Mouse (Mus musculus): ENCODE results near the gene Sf3b4.
A peak's percentile ranks its signal among the peaks of the same experiment; 100 is the strongest.
"Not testable (repeated sequence)": the region's sequence is repeated elsewhere in the genome, so short reads cannot be mapped to it uniquely, and the experiment has no call there.

Sf3b4 gene

GRCm38 (mm10) chr3:96174042-96174441 lies 1.9 kb downstream of the Sf3b4 start:
- not testable (repeated sequence) for DNase-seq (ENCODE audit: low spot score in 2 of 2)

- no peak for DNase-seq (ENCODE audit: low spot score in 2 of 2)
Measured at GRCm38 (mm10) chr3:96175251-96175650, 3.1 kb downstream of the Sf3b4 start.

GRCm38 (mm10) chr3:96178427-96178826 lies 6.3 kb downstream of the Sf3b4 start:
- no peak for DNase-seq (ENCODE audit: low spot score in 2 of 2)

DNA sequence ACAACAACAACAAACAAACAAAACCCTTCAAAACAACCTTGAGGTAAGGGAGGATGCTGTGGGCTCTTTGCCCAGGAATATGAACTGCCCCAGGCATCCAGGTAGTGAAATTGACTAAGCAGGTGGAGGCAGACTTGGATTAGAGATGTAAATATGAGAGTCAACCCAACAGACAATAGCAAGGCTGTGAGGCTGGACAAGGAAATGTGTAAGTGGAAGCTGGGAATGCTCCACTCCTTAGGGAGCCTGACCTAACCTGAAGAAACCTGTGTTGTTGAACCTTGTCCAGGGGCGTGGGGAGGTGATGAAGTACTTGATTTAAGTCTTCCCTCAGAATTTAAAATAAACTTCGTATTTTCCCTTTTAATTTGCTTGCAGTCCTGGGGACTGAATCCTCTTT lies 6.8 kb downstream of the Sf3b4 start:
- no peak for DNase-seq (ENCODE audit: low spot score in 2 of 2)

DNA sequence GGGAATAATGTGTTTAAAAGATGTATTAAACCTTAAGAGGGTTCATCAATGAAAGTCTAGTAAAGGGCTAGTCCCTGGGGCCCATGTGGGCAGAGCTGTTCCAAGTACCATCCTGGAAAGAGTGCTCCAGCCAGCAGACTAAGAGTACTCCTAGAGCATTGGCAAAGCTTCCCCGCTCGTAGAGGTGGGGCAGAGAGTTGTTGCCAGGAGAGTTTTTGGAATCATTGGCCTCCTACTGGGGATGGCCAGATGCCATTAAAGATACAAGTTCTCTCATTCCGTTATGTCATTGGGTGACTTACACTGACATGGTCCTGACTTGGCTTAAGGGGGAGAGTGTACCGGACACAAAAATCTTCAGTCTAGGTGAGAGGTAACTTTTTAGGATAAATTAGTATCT lies 7.4 kb downstream of the Sf3b4 start:
- no peak for DNase-seq (ENCODE audit: low spot score in 2 of 2)

DNA sequence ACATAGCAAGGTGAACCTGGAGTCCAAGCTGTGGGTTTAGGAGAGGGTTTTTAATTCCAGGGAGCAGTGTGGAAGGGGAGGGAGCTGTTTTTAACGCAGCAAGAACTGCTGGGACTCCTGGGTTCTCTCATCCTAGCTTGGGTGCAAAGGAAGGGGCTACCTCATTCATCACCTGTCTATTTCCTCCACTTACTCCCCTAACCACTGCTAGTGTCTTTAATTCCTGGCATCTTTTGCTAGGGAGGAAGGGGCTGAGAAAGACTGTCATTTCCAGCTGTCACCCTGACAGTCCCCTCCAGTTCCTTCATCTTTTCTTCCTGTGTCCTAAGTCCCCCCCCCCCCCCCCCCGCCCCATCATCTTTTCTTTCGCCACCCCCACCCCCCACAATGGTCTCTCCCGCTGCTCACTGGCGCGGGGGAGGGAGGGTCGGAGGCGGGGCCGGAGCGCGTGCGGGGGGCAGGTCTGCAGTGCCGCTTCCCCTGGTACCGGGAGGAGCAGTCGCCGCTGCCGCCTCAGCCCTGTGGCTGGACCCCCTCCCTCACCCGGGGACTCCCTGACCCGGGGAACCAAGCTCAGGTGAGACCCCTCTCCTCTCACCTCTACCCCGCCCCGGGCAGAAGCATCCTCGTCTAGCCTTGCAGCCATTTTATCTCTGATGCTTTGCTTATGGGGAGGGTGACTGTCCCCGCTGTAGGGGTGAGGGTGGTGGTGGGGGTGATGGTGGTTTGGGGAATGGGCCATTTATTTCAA lies 8.8 kb downstream of the Sf3b4 start, which contains the start of gene Sv2a:
Gene Sv2a, plus strand, starts transcription at position 425 of the 751 bp plus-strand sequence.
- peak; percentile 69 to 75 for DNase-seq (ENCODE audit: low spot score in 2 of 2)

GRCm38 (mm10) chr3:96181510-96182381 lies 9.6 kb downstream of the Sf3b4 start:
- peak in 1 of 2 experiments; percentile 63 for DNase-seq (ENCODE audit: low spot score in 2 of 2)

- DNase-seq (ENCODE audit: low spot score in 2 of 2), result no peak
Measured at GRCm38 (mm10) chr3:96182382-96182776, 10.2 kb downstream of the Sf3b4 start.

- no peak for DNase-seq (ENCODE audit: low spot score in 2 of 2)
Measured at GRCm38 (mm10) chr3:96192977-96193376, 20.8 kb downstream of the Sf3b4 start.

GRCm38 (mm10) chr3:96194966-96195365 lies 22.8 kb downstream of the Sf3b4 start:
- DNase-seq (ENCODE audit: low spot score in 2 of 2), result no peak

- no peak for DNase-seq (ENCODE audit: low spot score in 2 of 2)
Measured at GRCm38 (mm10) chr3:96195616-96196313, 23.6 kb downstream of the Sf3b4 start.

GRCm38 (mm10) chr3:96196437-96197128 lies 24.5 kb downstream of the Sf3b4 start:
- DNase-seq (ENCODE audit: low spot score in 2 of 2), result no peak

- DNase-seq (ENCODE audit: low spot score in 2 of 2), result peak; percentile 85 to 89
Measured at GRCm38 (mm10) chr3:96197129-96197749, 25.1 kb downstream of the Sf3b4 start.

- DNase-seq (ENCODE audit: low spot score in 2 of 2), result no peak
Measured at GRCm38 (mm10) chr3:96198181-96198580, 26.0 kb downstream of the Sf3b4 start.

GRCm38 (mm10) chr3:96198601-96199251 lies 26.6 kb downstream of the Sf3b4 start:
- DNase-seq (ENCODE audit: low spot score in 2 of 2), result not testable (repeated sequence)

DNA sequence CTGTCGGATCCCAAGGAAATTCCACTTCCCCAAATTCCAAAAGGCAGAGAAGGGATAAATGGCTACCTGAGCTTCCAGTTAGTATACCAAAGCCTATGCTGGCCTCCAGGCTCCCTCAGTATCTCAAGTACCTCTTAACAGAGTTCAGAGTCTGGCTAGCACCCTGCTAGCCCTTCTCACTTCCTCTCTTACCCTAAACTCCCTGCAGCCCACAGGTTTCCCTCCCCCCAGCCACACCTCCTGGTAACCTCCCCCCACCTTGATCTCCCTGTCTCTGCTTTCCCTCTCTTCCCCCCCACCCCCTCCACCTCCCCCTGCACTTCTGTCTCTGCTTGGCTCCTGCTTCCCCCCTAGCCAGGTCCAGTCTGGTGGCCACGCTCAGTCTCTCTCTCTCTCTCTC lies 27.6 kb downstream of the Sf3b4 start:
- no peak for DNase-seq (ENCODE audit: low spot score in 2 of 2)

GRCm38 (mm10) chr3:96207819-96208218 lies 35.7 kb downstream of the Sf3b4 start:
- no peak for DNase-seq (ENCODE audit: low spot score in 2 of 2)

DNA sequence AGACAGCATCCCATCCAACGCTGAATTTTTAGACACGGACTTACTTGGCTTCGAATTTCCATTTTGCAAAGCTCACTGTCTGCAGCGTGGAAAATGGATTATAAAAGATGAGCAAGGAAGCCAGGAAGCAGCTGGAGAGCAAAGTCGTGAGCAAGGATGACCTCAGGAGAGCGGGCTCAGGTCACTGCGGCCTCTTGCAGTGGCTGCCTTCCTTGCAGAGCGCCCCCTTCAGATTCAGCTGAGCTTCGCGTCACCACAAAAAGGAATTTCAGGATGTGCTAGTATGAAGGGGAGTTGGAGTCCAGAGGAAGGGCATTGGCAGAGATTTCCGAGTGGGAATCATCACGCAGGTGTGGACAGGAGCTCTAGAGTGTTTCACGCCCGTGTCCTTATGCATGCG lies 37.1 kb downstream of the Sf3b4 start:
- DNase-seq (ENCODE audit: low spot score in 2 of 2), result no peak

DNA sequence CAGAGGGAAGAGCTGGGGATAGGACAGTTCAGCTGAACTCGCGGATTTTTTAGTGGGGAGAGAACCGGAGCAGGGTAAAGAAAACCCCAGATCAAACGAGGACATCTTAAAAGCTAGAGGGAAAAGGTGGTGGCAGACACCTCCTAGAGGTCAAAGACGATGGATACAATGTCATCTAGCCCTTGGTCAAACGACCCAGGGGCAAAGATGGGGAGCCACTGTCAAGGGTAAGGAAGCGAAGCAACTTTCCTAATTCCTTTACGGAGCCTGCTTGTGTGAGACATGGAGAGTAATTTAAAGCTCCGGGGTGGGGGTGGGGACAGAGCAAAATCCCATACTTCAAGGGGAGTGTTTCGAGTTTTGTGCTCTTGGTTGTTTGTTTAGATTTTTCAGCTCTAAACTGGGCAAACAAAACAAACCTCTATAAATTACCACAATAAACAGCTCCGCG lies 47.1 kb downstream of the Sf3b4 start:
- DNase-seq (ENCODE audit: low spot score in 2 of 2), result no peak

DNA sequence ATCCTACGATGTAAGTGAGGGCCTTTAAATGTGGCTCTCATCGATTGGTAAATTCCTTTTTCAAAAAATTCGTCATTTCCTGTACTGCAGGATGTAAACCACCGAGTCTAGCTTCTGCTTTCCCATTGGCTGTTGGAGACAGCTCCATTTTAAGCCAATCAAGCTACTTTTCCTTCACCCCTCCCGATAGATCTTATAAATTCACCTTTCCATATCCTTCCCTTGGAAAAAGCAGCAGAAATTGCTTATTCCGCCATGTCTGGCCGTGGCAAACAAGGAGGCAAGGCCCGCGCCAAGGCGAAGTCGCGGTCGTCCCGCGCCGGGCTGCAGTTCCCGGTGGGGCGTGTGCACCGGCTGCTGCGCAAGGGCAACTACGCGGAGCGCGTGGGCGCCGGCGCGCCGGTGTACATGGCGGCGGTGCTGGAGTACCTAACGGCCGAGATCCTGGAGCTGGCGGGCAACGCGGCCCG lies 47.6 kb downstream of the Sf3b4 start, which contains the start of the genes Bola1 and Hist2h2ab:
Gene Bola1, minus strand, starts transcription at position 49 of the 470 bp plus-strand sequence.
Gene Hist2h2ab, plus strand, starts transcription at position 205 of the 470 bp plus-strand sequence.
- peak; percentile 61 to 73 for DNase-seq (ENCODE audit: low spot score in 2 of 2)
